Mouse (Mus musculus) G1E-ER4 (cell line): ENCODE results near the gene Tmem209. TPM values are rescaled to one million over a fixed set of nuclear protein-coding genes. Genes with fewer than 3 reads are reported as not detected.

Source experiments
- GATA1 ChIP-seq: IDR thresholded peaks from one replicate; pipeline ENCODE4 v1.8.0; 2012; ENCODE audit warnings: low read length, inconsistent platforms
- polyA plus RNA-seq: library from polyadenylated mRNA; stranded (reverse); fragments of >175 nt; gene quantifications from 2 replicates; pipeline ENCODE4 v1.2.3, GENCODE M21; 2012

Gene Tmem209
- polyA plus RNA-seq, 1 experiment, result 2.6 TPM

DNA sequence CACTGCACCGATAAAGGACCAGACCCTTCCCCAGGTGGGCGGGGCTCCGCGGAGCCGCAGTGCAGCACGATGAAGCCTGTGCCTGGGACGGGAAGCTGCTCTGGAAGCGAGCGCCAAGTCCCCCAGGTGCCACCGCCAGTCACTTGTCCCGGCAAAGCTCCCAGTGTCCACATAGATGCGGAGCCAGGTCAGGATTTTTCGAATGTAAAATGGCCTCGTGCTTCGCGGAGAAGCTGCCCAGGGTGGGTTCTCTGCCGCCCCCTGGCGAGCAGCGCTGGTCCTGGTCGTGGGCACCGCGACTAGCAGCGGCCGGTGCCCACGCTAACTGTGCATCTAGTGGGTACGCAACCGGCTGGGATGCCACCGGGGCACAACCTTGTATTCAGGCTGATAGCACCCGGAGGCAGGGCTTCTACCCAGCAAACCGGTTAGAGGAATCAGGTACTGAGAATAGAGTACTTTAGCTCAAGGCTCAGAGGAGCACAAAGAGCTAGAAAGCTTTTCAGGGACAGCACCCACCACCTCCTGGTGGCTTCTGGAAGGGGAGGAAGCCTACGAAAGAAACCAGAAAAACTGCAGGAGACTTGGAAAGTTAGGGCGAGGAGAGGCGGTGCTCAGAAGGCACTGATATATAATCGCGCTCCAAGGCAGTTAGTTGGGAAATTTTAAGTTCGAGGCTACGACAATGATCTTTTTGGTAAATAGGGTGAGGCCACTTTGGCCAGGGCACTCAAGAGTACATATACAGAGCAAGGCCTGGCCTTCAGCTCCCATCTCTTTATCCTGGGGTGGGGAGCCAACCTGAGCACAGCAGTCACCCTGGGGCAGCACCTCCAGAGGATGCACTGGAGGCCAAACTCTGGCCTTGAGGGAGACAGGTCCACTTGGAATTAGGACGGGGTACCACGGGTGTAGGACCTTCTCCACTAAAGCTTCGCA lies 49.5 kb downstream of the Tmem209 start:
- TF ChIP-seq GATA1, result no peak

DNA sequence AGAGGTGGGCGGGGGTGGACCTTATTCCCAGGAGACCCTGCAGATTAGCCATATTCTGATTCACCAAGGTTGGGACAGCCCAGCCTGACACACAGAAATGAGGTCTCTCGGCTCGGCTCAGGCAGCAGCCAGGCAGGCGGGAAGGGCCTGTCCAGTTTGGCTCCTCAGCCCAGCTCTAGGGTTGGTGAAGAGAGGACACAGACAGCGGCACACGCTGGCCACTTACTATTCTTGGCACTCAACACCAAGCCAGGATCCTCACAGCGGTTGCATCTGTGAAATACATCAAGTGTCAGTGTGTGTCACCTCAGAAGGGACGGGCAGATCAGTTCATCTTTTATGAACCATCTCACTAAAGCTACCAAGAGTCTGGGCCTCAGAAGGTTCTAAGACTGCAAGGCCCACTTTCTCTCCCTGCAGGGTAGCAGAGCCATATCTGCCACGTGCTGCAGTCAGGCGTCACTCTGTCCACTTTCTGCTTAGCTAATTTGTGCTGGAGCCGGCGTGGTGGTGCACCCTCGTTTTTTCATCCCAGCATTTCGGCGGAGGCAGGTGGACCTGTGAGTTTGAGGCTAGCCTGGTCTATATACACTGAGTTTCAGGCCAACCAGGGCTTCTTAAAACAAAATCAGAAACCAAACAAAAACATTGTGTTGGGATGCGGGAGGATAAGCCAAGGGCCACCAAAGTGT lies 50.4 kb downstream of the Tmem209 start:
- TF ChIP-seq GATA1, result no peak

DNA sequence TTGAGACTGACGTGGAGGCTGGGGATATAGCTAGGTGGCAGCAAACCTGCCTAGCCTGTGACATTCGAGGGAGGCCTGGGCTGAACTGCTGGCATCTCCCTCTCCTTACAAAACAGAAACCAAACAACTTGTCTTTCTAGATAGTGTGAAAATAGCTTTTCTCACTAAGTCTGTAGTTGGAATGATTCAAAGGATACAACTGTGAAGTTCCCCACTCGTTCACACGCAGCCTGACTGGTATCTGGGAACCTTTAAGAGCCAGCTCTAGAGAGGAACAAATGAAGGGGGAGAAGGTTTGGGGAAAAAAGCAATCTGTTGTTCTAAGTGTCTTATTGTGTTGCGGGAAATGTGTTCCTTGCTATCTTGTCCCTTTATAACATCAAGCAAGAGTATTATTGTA lies 51.0 kb downstream of the Tmem209 start:
- no peak for TF ChIP-seq GATA1

DNA sequence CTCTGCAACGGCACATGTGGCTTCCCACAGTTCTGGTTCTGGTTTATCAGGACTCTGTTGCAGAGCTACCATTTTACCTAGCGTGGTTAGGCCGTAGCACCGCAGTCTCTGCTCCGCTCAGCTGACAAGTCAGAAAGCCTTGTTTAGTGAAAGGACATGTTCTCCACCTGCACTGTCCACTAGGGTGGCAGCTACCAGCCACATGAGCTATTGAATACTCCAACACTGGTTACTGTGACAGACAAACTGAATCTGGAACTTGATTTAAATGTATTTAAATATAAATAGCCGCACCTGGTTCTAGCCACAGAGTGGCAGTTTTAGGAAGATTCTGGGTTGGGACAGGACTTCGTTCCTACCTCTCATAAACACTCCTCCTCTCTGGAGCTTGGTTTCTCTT lies 52.6 kb downstream of the Tmem209 start:
- no peak for TF ChIP-seq GATA1

DNA sequence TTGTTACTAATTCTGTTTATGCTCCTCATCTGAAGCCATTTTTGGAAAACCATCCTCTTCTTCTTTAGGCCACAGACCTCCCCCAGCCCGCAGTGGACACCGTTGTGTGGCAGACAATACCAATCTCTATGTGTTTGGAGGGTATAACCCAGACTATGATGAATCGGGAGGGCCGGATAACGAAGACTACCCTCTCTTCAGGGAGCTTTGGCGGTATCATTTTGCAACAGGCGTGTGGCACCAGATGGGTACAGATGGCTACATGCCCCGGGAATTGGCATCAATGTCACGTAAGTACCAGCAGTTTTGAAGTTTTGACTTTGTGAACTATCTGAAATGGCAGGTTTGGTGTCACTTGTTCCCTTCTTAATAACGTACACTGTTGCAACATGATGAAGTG lies 70.0 kb downstream of the Tmem209 start:
- no peak for TF ChIP-seq GATA1

DNA sequence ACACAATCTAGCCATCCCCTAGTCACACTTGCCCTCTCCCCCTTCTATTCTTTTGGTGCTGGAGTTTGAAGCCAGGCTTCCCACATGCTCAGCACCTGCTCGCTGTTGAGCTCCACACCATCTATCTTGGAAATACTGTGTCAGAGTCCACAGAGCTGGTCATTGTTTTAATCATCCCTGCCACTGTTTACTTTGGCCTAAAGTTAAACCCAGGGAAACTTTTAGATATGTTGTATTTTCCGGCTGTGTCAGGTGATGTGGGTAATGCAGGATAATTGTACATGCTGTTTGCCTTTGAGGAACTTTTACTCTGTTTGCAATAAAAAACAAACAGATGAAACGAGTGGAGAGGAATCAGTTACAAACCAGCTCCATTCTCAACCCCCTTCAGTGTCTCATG lies 72.5 kb downstream of the Tmem209 start:
- no peak for TF ChIP-seq GATA1

DNA sequence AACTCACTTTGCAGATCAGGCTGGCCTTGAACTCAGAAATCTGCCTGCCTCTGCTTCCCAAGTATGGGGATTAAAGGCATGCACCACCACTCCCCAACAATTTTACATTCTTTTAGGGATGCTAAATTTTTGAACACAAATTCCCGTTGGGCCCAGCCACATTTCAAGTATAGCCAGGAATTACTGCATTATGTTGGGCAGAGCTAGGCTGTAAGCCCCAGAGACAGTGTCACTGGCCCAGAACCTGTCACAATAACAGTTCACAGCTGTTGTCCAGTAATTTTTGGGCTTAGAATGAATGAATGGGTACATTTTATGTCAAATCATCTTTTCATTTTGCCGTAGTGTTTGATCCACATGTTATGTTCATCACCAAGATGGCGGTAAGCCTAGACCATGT lies 73.1 kb downstream of the Tmem209 start:
- no peak for TF ChIP-seq GATA1

DNA sequence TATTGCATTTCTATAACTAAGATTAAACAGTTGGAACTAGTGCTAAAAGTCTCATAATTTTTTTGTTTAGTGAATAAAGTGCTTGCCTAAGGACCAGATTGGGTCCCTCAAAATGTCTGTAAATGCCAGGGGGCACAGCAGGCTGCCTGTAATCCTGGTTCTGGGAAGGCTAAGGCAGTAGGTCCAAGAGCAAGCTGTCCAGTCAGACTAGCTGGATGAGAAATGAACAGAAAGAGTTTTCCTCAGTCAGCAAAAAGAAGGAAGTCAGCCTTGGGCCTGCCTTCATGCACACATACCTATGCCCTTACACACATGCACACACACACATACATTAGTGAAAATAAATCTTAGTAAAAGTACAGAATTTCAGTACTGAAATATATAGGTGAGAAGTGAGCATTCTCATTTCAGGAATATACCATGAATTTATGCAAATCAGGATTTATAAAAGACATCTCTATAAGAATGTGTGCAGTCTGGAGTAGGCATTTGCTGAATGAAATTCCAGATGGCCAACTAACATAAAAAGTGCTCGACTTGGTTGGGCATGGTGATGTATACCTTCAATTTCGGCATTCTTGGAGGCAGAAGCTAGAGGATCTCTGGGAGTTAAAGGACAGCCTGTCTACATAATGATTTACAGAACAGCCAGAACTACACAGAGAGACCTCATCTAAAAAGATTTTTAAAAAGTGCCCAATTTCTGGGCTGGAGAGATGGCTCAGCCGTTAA lies 77.0 kb downstream of the Tmem209 start:
- no peak for TF ChIP-seq GATA1

Other genes starting within 250 kb of the Tmem209 start
- gene Ube2h, start 205.2 kb downstream of the Tmem209 start, polyA plus RNA-seq, result 38.0 and 46.3 TPM in 2 replicates
- gene Zc3hc1, start 118.8 kb downstream of the Tmem209 start, polyA plus RNA-seq, result 48.9 and 88.1 TPM in 2 replicates
- gene Klhdc10, start 107.9 kb downstream of the Tmem209 start, polyA plus RNA-seq, result 23.8 and 26.7 TPM in 2 replicates
- not detected in 2 replicates for gene Ssmem1, start 66 bp upstream of the Tmem209 start, polyA plus RNA-seq
- gene Cpa2, start 31.8 kb upstream of the Tmem209 start, polyA plus RNA-seq, result not detected in 2 replicates
- gene Cpa4, start 58.6 kb upstream of the Tmem209 start, polyA plus RNA-seq, result not detected in 2 replicates
- gene Cpa5, start 101.2 kb upstream of the Tmem209 start, polyA plus RNA-seq, result not detected in 2 replicates
- gene Cpa1, start 129.4 kb upstream of the Tmem209 start, polyA plus RNA-seq, result not detected in 2 replicates
- gene Cep41, start 184.0 kb upstream of the Tmem209 start, polyA plus RNA-seq, result 58.7 and 84.8 TPM in 2 replicates
- gene Mest, start 213.8 kb upstream of the Tmem209 start, polyA plus RNA-seq, result 1.1 and 1.4 TPM in 2 replicates